Mouse (Mus musculus): ENCODE measurements around the gene Zfp385a.

GRCm38 (mm10) chr15:103297313-103297712, 42.6 kb downstream of the Zfp385a start:
- no peak for TF ChIP-seq CTCF (IDR thresholded peaks at IDR 0.05; ENCODE audit: low read depth)
- no peak for TF ChIP-seq EP300 (IDR thresholded peaks at IDR 0.05; ENCODE audit: low read depth)

Measured in heart, postnatal 0 days (tissue).